ENCODE assay signal across 25 mouse cellular contexts in the genomic region with DNA sequence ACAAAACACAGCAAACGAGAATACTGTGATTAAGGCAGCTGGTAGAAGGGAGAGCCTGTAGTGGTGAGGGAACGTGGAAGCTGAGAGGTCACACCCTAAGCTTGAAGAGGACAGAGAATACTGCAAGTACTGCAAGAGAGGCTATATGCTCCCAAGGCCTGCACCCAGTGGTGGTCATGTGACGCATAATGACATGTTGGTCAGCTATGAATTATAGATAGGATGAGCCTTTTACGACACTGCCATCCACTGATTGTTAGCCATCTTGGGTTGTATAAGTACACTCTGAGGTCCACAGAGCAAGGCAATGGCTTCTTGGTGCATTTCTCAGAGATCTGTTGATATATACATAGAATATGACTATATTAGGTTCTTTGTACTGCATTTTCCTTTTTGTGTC.
"Had no signal": no experiment of that assay in that cellular context is flagged by ENCODE, and none has a peak within 500 bp of the region (broad histone marks: within the 10 kb centered on the region; RNA-seq: fewer than 3 reads in every experiment).

No protein-coding gene starts in this region.

- H3K9ac ChIP-seq: heart, embryonic 12.5 days; hindbrain, embryonic 12.5 days; hindbrain, embryonic 14.5 days; limb, embryonic 12.5 days; liver, embryonic 13.5 days had no signal

- ATAC-seq: hindbrain, embryonic 16.5 days; inflammation-experienced regulatory T-cells, adult 6 months had no signal

- H3K4me2 ChIP-seq: heart, embryonic 12.5 days; hindbrain, embryonic 12.5 days; hindbrain, embryonic 14.5 days; limb, embryonic 12.5 days; liver, embryonic 11.5 days; liver, embryonic 13.5 days had no signal

- H3K27me3 ChIP-seq: heart, embryonic 12.5 days; hindbrain, embryonic 12.5 days; limb, embryonic 12.5 days; liver, embryonic 13.5 days had no signal

- H3K27ac ChIP-seq: gastrocnemius, adult 2 months; heart, adult 2 months; heart, embryonic 10.5 days; hindbrain, embryonic 10.5 days; hindbrain, embryonic 12.5 days; hindbrain, embryonic 14.5 days; layer of hippocampus, adult 2 months; limb, embryonic 10.5 days; limb, embryonic 12.5 days; liver, embryonic 13.5 days had no signal

- H3K9me3 ChIP-seq: heart, embryonic 10.5 days; heart, embryonic 12.5 days; hindbrain, embryonic 10.5 days; hindbrain, embryonic 12.5 days; limb, embryonic 10.5 days; limb, embryonic 12.5 days; liver, embryonic 13.5 days had no signal

- H3K4me3 ChIP-seq: gastrocnemius, adult 2 months; heart, adult 2 months; heart, embryonic 10.5 days; heart, embryonic 12.5 days; hindbrain, embryonic 10.5 days; hindbrain, embryonic 12.5 days; layer of hippocampus, adult 2 months; limb, embryonic 10.5 days; limb, embryonic 12.5 days; liver, embryonic 13.5 days had no signal

- DNase-seq: gastrocnemius, adult 2 months; gastrocnemius, postnatal 10 days; gastrocnemius, postnatal 25 days; heart, adult 2 months; heart, postnatal 10 days; heart, postnatal 4 days; kidney, adult 18-20 months; kidney, adult 8-10 months; kidney, postnatal 10 days; kidney, postnatal 25 days; kidney, postnatal 4 days; layer of hippocampus, postnatal 36 days; liver; liver, embryonic 13.5 days had no signal

- H3K4me1 ChIP-seq: heart, embryonic 10.5 days; heart, embryonic 12.5 days; hindbrain, embryonic 10.5 days; hindbrain, embryonic 12.5 days; limb, embryonic 10.5 days; limb, embryonic 12.5 days had no signal
